Mouse (Mus musculus) adrenal gland, adult 18-20 months (tissue): ENCODE results near the gene Fkbp5. TPM values are rescaled to one million over a fixed set of nuclear protein-coding genes. Genes with fewer than 3 reads are reported as not detected.
"Not testable (repeated sequence)": the region's sequence is repeated elsewhere in the genome, so short reads cannot be mapped to it uniquely, and the experiment has no call there.

Experiments used
- DNase-seq, 2 experiments: peaks; one replicate each; pipeline ENCODE4 v3.0.0; 2021 to 2022; ENCODE audit warnings: low spot score in 2 of 2
- total RNA-seq, 2 experiments: library from RNA; stranded (reverse); gene quantifications; 1 replicate in 1 of 2; 2 replicates in 1 of 2; pipeline ENCODE4 v1.2.3; 2021

The Fkbp5 gene
- total RNA-seq, 2 experiments from 2014 or later = 111 to 112 TPM

- peak in 1 of 2 experiments; percentile 40 for DNase-seq
Observed at GRCm38 (mm10) chr17:28384298-28384697, 133.0 kb downstream of the Fkbp5 start.

GRCm38 (mm10) chr17:28380255-28380654 is 137.1 kb downstream of the Fkbp5 start:
- no peak for DNase-seq

GRCm38 (mm10) chr17:28375592-28376061 is 141.7 kb downstream of the Fkbp5 start:
- no peak for DNase-seq

GRCm38 (mm10) chr17:28374494-28374893 is 142.8 kb downstream of the Fkbp5 start:
- no peak for DNase-seq

GRCm38 (mm10) chr17:28373821-28374220 is 143.5 kb downstream of the Fkbp5 start:
- peak; percentile 44 to 67 for DNase-seq

- DNase-seq = no peak
Observed at GRCm38 (mm10) chr17:28371941-28372340, 145.4 kb downstream of the Fkbp5 start.

- DNase-seq = no peak
Observed at GRCm38 (mm10) chr17:28371286-28371685, 146.0 kb downstream of the Fkbp5 start.

GRCm38 (mm10) chr17:28369056-28369455 is 148.3 kb downstream of the Fkbp5 start:
- no peak for DNase-seq

GRCm38 (mm10) chr17:28368449-28368848 is 148.9 kb downstream of the Fkbp5 start:
- DNase-seq = peak; percentile 76 to 86

GRCm38 (mm10) chr17:28365122-28365521 is 152.2 kb downstream of the Fkbp5 start, which contains the start of gene Tulp1:
TSS of gene Tulp1 (minus strand) at chr17:28365222.
- no peak for DNase-seq

GRCm38 (mm10) chr17:28363507-28363906 is 153.8 kb downstream of the Fkbp5 start:
- no peak for DNase-seq

GRCm38 (mm10) chr17:28362653-28363292 is 154.6 kb downstream of the Fkbp5 start:
- no peak for DNase-seq

GRCm38 (mm10) chr17:28361921-28362652 is 155.2 kb downstream of the Fkbp5 start:
- DNase-seq = no peak

- no peak for DNase-seq
Observed at GRCm38 (mm10) chr17:28360531-28361277, 156.6 kb downstream of the Fkbp5 start.

GRCm38 (mm10) chr17:28358576-28359261 is 158.6 kb downstream of the Fkbp5 start:
- DNase-seq = not testable (repeated sequence)

- DNase-seq = no peak
Observed at GRCm38 (mm10) chr17:28355871-28356270, 161.5 kb downstream of the Fkbp5 start.

- DNase-seq = no peak
Observed at GRCm38 (mm10) chr17:28352018-28352417, 165.3 kb downstream of the Fkbp5 start.

- no peak for DNase-seq
Observed at GRCm38 (mm10) chr17:28351353-28351890, 165.9 kb downstream of the Fkbp5 start.

GRCm38 (mm10) chr17:28350466-28351352 is 166.6 kb downstream of the Fkbp5 start, which contains the start of gene Tead3:
TSS of gene Tead3 (minus strand) at chr17:28350817.
- DNase-seq = peak; percentile 73
